Mouse (Mus musculus) left cerebral cortex, adult 18-20 months (tissue): Measurements from ENCODE around the gene Tnxb. TPM values are rescaled to one million over a fixed set of nuclear protein-coding genes. Genes with fewer than 3 reads are reported as not detected.

Experiments
- DNase-seq, 2 experiments: peaks; one replicate each; pipeline ENCODE4 v3.0.0; 2021 to 2022; ENCODE audit warnings: low spot score in 2 of 2, mixed read lengths in 1 of 2
- total RNA-seq, 2 experiments: library from RNA; stranded (reverse); gene quantifications; 2 replicates each; pipeline ENCODE4 v1.2.3; 2021

Gene Tnxb
- total RNA-seq, 2 experiments from 2014 or later: 1.6 to 1.9 TPM

- no peak for DNase-seq
Observed at GRCm38 (mm10) chr17:34643379-34643778, 27.0 kb upstream of the Tnxb start.

GRCm38 (mm10) chr17:34643944-34644343, 26.4 kb upstream of the Tnxb start:
- DNase-seq: no peak

- DNase-seq: peak; percentile 96 to 97
Observed at GRCm38 (mm10) chr17:34644608-34645007, 25.7 kb upstream of the Tnxb start, which contains the start of gene Fkbpl. TSS of gene Fkbpl (plus strand) at chr17:34644764.

- no peak for DNase-seq
Observed at GRCm38 (mm10) chr17:34645256-34645829, 25.0 kb upstream of the Tnxb start.

GRCm38 (mm10) chr17:34645831-34646511, 24.4 kb upstream of the Tnxb start:
- no peak for DNase-seq

- peak; percentile 94 to 96 for DNase-seq
Observed at GRCm38 (mm10) chr17:34646906-34647787, 23.2 kb upstream of the Tnxb start, which contains the start of gene Atf6b. TSS of gene Atf6b (plus strand) at chr17:34647146.

- no peak for DNase-seq
Observed at GRCm38 (mm10) chr17:34648141-34648890, 22.0 kb upstream of the Tnxb start.

- no peak for DNase-seq
Observed at GRCm38 (mm10) chr17:34649106-34649864, 21.1 kb upstream of the Tnxb start.

GRCm38 (mm10) chr17:34650781-34651180, 19.6 kb upstream of the Tnxb start:
- no peak for DNase-seq

- no peak for DNase-seq
Observed at GRCm38 (mm10) chr17:34651507-34652221, 18.7 kb upstream of the Tnxb start.

GRCm38 (mm10) chr17:34652546-34652945, 17.8 kb upstream of the Tnxb start:
- DNase-seq: no peak

GRCm38 (mm10) chr17:34652985-34653384, 17.4 kb upstream of the Tnxb start:
- no peak for DNase-seq

GRCm38 (mm10) chr17:34653746-34654285, 16.5 kb upstream of the Tnxb start:
- peak; percentile 61 to 79 for DNase-seq

GRCm38 (mm10) chr17:34654392-34654791, 15.9 kb upstream of the Tnxb start:
- no peak for DNase-seq

GRCm38 (mm10) chr17:34655160-34655559, 15.2 kb upstream of the Tnxb start:
- no peak for DNase-seq

- DNase-seq: no peak
Observed at GRCm38 (mm10) chr17:34655581-34655991, 14.7 kb upstream of the Tnxb start.

- no peak for DNase-seq
Observed at GRCm38 (mm10) chr17:34656666-34657065, 13.7 kb upstream of the Tnxb start.

- no peak for DNase-seq
Observed at GRCm38 (mm10) chr17:34657271-34657670, 13.1 kb upstream of the Tnxb start.

GRCm38 (mm10) chr17:34658145-34658544, 12.2 kb upstream of the Tnxb start:
- no peak for DNase-seq
